Mouse (Mus musculus) lung, adult 2 months (tissue): ENCODE measurements around the gene Fkbp10. TPM values are rescaled to one million over a fixed set of nuclear protein-coding genes. Genes with fewer than 3 reads are reported as not detected.

Experiments
- DNase-seq: peaks from one replicate; pipeline ENCODE4 v3.0.0; 2022
- H3K4me1 ChIP-seq: fragments of 200-500 bp; 2 replicates; pipeline ENCODE4 v1.6.1; 2011; ENCODE audit warnings: low read length; ENCODE audit not compliant: control insufficient read depth, insufficient read depth
- H3K4me3 ChIP-seq: fragments of 200-500 bp; replicated peaks from 2 replicates; pipeline ENCODE3; 2011; ENCODE audit warnings: low read depth, mild to moderate bottlenecking, control low read depth, low read length; ENCODE audit errors: extremely low read depth
- CTCF ChIP-seq: fragments of 200-500 bp; IDR thresholded peaks from 2 replicates; pipeline ENCODE4 v1.5.1; 2011; ENCODE audit warnings: mild to moderate bottlenecking, low read length, control low read depth; ENCODE audit not compliant: insufficient read depth
- POLR2A ChIP-seq: fragments of 200-500 bp; IDR thresholded peaks from 2 replicates; pipeline ENCODE4 v1.6.1; 2011; ENCODE audit warnings: low read depth, mild to moderate bottlenecking, control low read depth, low read length, borderline replicate concordance; ENCODE audit errors: extremely low read depth
- WGBS: fragments of 180-500 bp; shearing (Covaris S2); methylation state at CpG from one replicate; pipeline ENCODE4 v1.1.7; 2018; 5-methylcytosine and 5-hydroxymethylcytosine counted together
- polyA plus RNA-seq: library from polyadenylated mRNA; depleted of rRNA; stranded (reverse); fragments of >200 nt; gene quantifications from 2 replicates; pipeline ENCODE4 v1.2.3, GENCODE M21; 2012

Fkbp10 gene
- polyA plus RNA-seq, 1 experiment, result 42.5 TPM

DNA sequence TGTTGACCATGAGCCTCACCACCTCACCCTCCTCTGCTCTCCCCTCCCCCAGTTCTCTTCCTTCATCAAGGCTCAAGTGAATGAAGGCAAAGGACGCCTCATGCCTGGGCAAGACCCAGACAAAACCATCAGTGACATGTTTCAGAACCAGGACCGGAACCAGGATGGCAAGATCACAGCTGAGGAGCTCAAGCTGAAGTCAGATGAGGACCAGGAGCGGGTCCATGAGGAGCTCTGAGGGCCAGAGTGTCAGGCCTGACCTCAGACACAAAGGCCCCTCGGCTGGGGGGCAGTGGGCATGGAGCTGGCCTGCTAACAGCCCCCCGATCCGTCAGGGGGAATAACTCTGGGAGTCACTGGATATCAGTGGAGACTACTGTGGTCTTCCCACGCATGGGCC, 8.3 kb downstream of the Fkbp10 start:
- DNase-seq, result no peak
- TF ChIP-seq POLR2A (no peak), CTCF (no peak)
- no peak overlapping the region for H3K4me3 ChIP-seq
- H3K4me1 ChIP-seq, result no peaks in the 10 kb centered on the region
- WGBS, result 88% methylated on average over 7 of the region's 7 CpGs

- peak; percentile 71 for DNase-seq
- Histone ChIP-seq H3K4me3 (no peak overlapping the region), H3K4me1 (no peaks in the 10 kb centered on the region)
- 27% methylated on average over 7 of the region's 7 CpGs for WGBS
- TF ChIP-seq POLR2A, result no peak
- peak; percentile 84 for TF ChIP-seq CTCF
These were observed 10.4 kb downstream of the Fkbp10 start for GRCm38 (mm10) chr11:100425851-100426250.

DNA sequence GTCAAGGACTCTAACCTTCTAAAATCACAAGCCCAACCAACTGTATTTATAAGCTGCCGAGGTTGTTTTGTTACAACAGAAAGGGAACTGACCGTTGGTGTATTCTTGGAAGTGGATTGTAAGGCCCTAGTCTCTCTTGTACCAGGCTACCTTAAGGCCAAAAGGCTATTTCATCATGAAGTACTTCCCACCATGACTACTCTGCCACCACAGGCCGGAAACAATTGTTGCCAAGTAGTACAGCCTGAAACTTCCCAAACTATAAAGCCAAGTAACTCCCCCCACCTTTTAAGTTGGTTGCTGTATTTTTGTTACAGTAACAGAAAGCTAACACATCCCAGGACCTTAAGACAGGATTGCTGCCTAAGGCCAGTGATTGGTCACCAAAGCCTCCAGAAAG, 11.3 kb downstream of the Fkbp10 start:
- Histone ChIP-seq H3K4me3 (no peak overlapping the region), H3K4me1 (no peaks in the 10 kb centered on the region)
- TF ChIP-seq CTCF (no peak), POLR2A (no peak)
- 65% methylated on average over 3 of the region's 3 CpGs for WGBS
- DNase-seq, result no peak

- Histone ChIP-seq H3K4me3 (no peak overlapping the region), H3K4me1 (no peaks in the 10 kb centered on the region)
- WGBS, result 36% methylated on average over 9 of the region's 9 CpGs
- TF ChIP-seq CTCF, result no peak
- no peak for TF ChIP-seq POLR2A
- no peak for DNase-seq
These were observed 13.2 kb downstream of the Fkbp10 start for GRCm38 (mm10) chr11:100428612-100429199.

- Histone ChIP-seq H3K4me3 (no peak overlapping the region), H3K4me1 (no peaks in the 10 kb centered on the region)
- DNase-seq, result no peak
- WGBS, result 73% methylated on average over 7 of the region's 7 CpGs
- TF ChIP-seq POLR2A, result no peak
- no peak for TF ChIP-seq CTCF
These were observed 14.6 kb downstream of the Fkbp10 start for GRCm38 (mm10) chr11:100430052-100430451.

GRCm38 (mm10) chr11:100432002-100432401, 16.5 kb downstream of the Fkbp10 start:
- no peaks in the 10 kb centered on the region for H3K4me1 ChIP-seq
- TF ChIP-seq CTCF (no peak), POLR2A (no peak)
- H3K4me3 ChIP-seq, result no peak overlapping the region
- WGBS, result 79% methylated on average over 5 of the region's 5 CpGs
- DNase-seq, result no peak

DNA sequence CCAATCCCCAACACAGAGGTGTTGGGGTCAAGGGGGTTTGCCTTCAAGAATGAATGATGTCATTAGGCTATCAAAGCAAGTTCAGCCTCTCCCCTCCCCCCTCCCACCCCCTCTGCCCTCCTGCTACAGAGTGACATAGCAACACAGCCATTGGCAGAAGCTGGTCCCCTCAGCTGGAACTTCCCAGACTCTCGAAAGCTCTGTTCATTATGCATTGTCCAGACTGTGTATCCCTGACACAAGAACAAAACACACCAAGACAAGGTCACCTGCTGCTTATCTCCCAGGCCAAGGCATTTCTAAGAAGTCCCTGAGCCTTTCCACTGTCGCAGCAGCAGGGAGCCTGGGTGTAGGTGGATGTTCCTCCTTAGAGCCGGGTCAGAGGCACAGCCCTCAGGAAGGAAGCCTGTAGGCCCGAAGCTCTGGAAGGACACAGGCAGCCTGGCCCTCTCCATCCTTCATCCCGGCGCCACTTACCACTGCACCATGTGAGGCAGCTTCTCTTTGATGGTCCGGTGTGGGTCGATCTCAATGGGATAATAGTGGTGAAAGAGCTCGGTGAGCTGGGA, 20.3 kb downstream of the Fkbp10 start:
- H3K4me1 ChIP-seq, result peaks cover 3% of the 10 kb centered on the region
- no peak overlapping the region for H3K4me3 ChIP-seq
- no peak for DNase-seq
- TF ChIP-seq CTCF, result no peak
- TF ChIP-seq POLR2A, result no peak
- 87% methylated on average over 9 of the region's 9 CpGs for WGBS

GRCm38 (mm10) chr11:100437901-100438300, 22.4 kb downstream of the Fkbp10 start:
- TF ChIP-seq POLR2A, result no peak
- TF ChIP-seq CTCF, result no peak
- WGBS, result 93% methylated on average over 1 of the region's 1 CpGs
- no peak for DNase-seq
- Histone ChIP-seq H3K4me3 (no peak overlapping the region), H3K4me1 (peaks cover 3% of the 10 kb centered on the region)

- WGBS, result under 1% methylated on average over 52 of the region's 52 CpGs
- H3K4me1 ChIP-seq, result peaks cover 3% of the 10 kb centered on the region
- peak; percentile 85 for DNase-seq
- peak overlapping the region; percentile 95 for H3K4me3 ChIP-seq
- TF ChIP-seq POLR2A (peak; percentile 90), CTCF (no peak)
These were observed 25.4 kb downstream of the Fkbp10 start for GRCm38 (mm10) chr11:100440691-100441522.

DNA sequence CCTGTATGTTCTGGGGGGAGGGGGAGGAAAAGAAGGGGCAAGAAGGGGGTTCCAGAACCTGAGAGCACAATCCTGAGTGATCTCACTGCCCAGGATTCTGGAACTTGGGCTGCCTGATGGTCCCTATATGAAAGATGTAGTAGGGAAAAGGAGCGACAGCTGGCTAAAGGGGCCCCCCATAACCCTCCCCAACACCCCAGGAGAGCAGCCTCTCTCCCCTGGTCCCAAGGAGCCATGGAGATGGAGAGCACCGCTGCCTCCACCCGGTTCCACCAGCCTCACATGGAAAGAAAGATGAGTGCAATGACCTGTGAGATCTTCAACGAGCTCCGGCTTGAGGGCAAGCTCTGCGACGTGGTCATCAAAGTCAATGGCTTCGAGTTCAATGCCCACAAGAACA, 26.3 kb downstream of the Fkbp10 start, which contains the start of the genes Nt5c3b and Klhl10:
Gene Nt5c3b (minus strand): TSS at position 12 of the 400 bp plus-strand sequence.
Gene Klhl10 (plus strand): TSS at position 121 of the 400 bp plus-strand sequence.
- Histone ChIP-seq H3K4me3 (peak within 1 kb of the TSS; percentile 95), H3K4me1 (peaks cover 3% of the 10 kb centered on the region)
- WGBS, result 85% methylated on average over 8 of the region's 8 CpGs
- no peak for TF ChIP-seq POLR2A
- TF ChIP-seq CTCF, result no peak
- no peak for DNase-seq
